Mouse (Mus musculus) adrenal gland, postnatal 25 days (tissue): Measurements from ENCODE around the gene Rtca. TPM values are rescaled to one million over a fixed set of nuclear protein-coding genes. Genes with fewer than 3 reads are reported as not detected.

Experiments
- DNase-seq: peaks from one replicate; pipeline ENCODE4 v3.0.0; 2021; ENCODE audit warnings: mixed read lengths
- long read RNA-seq: library from polyadenylated mRNA; stranded (forward); transcript quantifications from one replicate; pipeline ENCODE4 v2.0.0, GENCODE M21; 2021
- total RNA-seq: library from RNA; stranded (reverse); gene quantifications from 2 replicates; pipeline ENCODE4 v1.2.3, GENCODE M21; 2021

The Rtca gene
- 29.5 and 35.1 TPM in 2 replicates for total RNA-seq
- long read RNA-seq, transcript Rtca-201 (11 exons, 1,594 nt): major isoform, 24 of 30 reads
- long read RNA-seq, partial matches to known transcripts: 3 of 30 reads
- long read RNA-seq, other reads (novel, unspliced or antisense): 3 of 30 reads

DNA sequence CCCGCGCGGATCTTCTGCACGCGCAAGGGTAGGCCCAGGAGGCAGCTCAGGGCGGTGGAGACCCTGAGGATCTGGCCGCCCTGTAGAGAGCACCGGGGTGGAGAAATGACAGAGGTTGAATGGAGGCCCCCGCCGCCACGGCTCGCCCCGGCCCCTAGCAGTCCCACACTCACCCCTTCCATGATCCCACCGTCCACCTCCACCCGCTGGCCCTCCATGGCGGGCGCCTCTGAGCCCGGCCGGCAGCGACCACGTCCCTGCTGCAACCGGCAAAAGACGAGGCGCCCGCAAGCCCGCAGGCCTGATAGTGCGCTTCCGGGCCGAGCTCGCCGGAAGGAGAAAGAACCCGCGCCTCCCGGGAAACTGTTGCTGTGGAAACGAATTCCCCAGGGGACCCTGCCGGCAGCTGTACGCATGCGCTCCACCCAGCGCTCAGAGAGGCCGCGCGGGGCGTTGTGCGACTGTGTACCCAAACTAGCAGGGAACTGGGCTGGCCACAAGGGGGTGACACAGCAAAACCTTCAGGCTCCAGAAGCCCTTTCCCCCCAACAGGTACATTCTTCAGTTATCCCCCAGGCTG, at the start of gene Rtca:
Gene Rtca (minus strand): TSS at position 437 of the 580 bp plus-strand sequence.
- peak; percentile 99 for DNase-seq

DNA sequence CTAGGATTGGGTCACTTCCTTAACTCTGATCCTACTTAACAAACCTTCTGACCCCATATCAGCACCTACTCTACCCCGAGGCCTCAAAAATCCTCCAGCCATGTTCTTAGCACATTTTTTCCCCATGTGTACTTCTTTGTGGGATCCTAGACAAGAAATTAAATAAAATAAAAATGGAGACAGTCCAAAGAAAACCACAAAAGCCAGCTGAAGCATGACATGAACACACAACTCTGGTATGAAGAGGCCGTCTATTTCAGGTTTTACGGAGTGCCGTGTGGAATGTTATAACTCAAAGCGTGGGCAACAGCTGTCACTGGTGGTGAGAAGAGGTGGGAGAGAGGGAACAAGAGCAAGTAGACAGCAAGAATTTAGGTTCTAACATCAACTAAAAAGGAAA, 43.4 kb upstream of the Rtca start:
- DNase-seq: no peak

- no peak for DNase-seq
Measured at GRCm38 (mm10) chr3:116547430-116547829, 39.4 kb upstream of the Rtca start.

- DNase-seq: no peak
Measured at GRCm38 (mm10) chr3:116542532-116542931, 34.5 kb upstream of the Rtca start.

GRCm38 (mm10) chr3:116542070-116542469, 34.1 kb upstream of the Rtca start:
- DNase-seq: no peak

GRCm38 (mm10) chr3:116537200-116537573, 29.2 kb upstream of the Rtca start:
- no peak for DNase-seq

DNA sequence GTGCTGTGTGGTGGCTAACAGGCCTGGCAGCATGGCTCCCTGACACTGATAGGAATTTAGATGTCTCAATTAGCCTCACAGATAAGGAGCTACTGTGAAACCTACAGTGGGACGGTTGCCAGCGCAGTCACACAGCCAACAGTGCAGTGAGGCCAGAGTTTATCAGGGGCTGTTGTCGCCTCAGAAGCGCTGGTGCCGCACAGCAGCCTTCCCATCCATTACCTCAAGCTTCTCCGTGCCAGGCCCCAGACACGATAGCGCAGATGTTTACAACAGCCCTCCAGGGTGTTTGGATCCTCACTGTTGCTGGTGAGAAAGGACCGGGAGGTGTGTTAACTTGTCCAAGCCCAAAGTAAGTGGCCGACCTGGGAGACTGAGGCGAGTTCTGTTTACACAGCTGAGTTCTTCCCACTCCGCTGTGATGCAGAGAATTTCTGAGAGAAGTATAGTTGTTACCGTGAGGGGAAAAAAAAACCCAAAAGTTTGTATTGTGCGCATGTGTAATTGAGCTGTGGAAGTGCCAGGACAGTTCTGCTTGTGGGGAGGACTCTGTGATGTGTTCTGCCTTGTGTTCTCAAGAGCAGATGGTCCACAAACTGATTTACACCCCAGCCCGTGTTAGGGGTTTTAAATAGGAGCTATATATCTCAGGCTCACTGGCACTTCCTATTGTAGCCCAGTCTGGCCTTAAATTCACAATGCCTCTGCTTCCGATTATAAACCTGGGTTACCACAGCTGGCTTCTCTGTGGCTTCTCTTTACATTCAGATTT, 28.6 kb upstream of the Rtca start:
- peak; percentile 8 for DNase-seq

DNA sequence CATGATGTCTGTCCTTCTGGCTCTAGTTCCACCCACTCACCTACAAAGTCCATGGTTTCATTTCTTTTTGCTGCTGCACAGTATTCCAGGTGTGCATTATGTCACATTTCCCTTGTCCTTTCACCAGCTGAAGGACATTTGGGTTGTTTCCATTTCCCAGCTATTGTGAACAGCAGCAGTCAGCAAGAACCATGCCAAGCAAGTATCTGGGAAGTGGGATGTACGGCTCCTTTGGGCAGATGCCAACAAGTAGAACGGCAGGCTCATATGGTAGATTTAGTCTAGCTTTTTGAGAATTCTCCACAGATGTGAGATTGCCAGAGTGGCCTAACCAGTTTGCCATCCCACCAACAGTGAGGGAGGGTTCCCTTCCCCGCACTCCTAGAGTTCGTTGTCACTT, 22.8 kb upstream of the Rtca start:
- DNase-seq: no peak

- no peak for DNase-seq
Measured at GRCm38 (mm10) chr3:116529741-116530140, 21.7 kb upstream of the Rtca start.

GRCm38 (mm10) chr3:116520141-116520761, 12.2 kb upstream of the Rtca start:
- peak; percentile 31 for DNase-seq

DNA sequence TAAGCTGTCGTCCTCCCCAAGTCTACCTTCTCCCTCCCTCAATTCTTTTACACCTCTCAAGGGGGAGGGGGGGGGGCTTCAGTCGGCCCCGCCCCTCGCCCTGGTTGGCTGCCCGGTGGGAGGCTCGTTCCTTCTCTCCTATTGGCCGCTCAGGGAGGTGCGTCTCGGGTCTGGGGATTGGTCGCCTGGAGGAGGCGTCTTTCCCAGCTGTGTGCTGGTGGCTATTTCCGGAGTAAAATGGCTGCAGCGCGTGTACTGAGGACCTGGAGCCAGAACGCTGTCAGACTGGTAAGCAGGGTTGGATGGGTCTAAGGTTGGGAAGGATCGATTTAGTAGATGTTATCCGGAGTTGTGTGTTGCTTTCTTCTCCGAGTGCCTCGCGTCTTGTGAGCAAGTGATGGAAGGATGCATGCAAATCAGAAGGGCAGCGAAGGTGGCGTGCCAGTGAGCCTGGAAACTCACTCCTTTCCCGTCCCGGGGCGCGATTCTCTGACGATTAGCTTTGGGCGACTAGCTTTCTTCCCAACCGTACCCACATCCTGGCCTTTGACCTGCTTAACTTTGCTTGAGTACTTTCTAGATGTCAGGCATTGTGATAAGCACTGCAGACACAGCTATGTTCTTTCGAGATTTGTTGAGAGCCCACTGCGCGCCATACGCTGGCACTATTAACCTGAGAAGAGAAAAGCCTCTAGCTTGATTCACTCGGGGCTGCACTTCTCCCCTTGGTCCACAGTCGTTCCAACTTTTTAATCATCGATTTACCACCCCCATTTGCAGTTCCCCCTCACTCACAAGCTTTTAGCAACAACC, 5.1 kb upstream of the Rtca start, which contains the start of gene Dbt:
Gene Dbt (plus strand): TSS at position 167 of the 813 bp plus-strand sequence.
- DNase-seq: peak; percentile 90

DNA sequence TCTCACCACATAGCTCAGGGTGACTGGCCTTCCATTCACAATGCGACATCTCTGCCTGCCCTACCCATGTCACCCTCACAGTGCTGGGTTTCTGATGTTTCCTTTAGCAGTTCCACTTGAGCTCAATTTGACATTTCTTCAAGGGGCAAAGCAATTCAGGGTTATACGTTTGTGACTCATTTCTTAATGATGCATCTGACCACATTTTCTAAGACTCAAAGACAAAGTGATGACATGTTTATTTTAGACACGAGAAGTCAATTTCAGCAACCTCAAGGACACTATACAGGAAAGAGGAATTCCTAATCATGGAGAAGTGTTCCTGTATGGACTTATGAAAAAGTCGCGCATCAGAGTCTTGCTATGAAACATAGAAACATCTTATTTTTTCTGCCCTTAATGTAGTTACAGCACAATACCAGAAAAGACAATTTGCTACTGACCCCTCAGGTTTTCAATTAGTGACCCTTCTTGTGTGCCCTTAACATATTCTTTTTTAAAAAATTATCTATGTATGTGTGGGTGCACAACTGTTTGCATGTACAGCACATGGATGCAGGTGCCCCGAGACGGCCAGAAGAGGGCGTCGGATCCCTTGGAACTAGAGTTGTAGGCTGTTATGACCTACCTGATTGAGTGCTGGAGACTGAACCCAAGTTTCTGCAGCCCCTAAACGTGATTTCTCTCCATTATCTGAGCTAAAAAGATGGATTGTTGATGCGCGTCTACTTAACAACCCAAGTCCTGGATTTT, 4.3 kb upstream of the Rtca start:
- peak; percentile 28 for DNase-seq

GRCm38 (mm10) chr3:116495671-116496070, 12.3 kb downstream of the Rtca start:
- DNase-seq: no peak

DNA sequence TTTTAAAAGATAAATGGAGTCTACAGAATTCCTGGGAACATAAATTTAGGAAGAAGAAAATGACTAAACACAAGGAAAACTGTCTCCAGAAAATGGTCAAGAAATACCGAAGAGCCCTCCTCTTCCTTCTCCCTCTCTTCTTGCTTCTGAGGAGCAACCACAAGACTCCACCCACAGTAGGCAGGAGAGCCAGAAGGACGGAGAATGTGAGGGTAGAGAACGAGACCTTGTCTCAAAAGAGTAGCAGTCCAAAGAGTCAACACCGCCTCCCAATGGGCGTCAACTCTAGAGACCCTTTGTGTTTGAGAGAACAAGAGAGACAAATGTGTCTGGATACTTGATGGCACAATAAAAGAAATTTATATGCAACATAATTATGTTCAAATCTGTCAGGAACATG, 14.3 kb downstream of the Rtca start:
- no peak for DNase-seq

- no peak for DNase-seq
Measured at GRCm38 (mm10) chr3:116491923-116492454, 16.0 kb downstream of the Rtca start.

DNA sequence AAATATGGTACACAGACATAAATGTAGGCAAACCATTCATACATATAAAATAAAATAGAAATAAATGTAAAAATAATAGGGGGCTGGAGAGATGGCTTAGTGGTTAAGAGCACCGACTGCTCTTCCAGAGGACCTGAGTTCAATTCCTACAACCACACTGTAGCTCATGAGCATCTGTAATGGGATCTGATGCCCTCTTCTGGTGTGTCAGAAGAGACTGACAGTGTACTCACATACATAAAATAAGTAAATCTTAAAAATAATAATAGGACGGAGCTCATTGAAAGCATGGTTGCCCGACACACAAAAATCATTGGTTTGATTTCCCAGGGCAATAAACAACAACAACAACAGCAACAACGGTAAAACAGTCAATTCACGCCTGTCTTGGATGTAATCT, 17.1 kb downstream of the Rtca start:
- DNase-seq: no peak

GRCm38 (mm10) chr3:116483271-116483670, 24.7 kb downstream of the Rtca start:
- DNase-seq: no peak

DNA sequence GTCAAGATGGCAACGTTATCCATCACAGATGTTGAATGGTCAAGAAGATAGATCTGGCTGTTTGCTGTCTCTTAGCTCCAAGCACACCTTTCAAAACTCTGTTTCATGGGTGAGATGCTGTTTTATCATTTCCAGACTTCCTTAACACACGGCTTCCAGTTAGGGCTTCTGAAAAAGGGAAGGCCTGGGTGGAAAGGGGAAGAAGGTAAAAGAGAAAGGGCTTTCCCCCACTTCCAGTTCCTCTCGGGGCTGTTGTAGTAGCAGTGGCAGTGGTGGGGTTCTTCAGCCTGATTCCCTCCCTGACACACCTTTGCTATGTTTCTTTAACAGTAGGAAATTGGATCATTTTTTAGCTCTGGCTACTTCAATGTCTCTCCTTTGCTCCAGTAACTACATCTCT, 25.3 kb downstream of the Rtca start:
- DNase-seq: no peak

DNA sequence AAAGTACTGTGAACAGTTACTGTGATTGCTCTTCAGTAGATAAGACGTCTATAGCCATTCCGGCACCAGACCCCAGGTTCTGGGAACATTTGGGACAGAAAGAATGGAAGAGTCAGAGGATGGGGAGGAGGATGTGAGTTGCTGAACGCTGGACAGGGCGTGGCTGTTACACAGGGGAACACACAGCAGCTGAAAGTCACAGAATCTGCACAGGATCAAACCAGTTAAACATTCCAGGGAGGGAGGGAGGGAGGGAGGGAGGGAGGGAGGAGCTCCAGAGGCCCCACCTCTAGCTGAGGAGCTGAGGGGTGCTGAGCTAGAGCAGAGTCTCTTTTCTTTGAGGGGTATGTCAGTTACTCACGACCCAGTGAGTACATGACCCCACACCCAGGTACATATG, 27.1 kb downstream of the Rtca start:
- no peak for DNase-seq

- no peak for DNase-seq
Measured at GRCm38 (mm10) chr3:116480119-116480518, 27.9 kb downstream of the Rtca start.

DNA sequence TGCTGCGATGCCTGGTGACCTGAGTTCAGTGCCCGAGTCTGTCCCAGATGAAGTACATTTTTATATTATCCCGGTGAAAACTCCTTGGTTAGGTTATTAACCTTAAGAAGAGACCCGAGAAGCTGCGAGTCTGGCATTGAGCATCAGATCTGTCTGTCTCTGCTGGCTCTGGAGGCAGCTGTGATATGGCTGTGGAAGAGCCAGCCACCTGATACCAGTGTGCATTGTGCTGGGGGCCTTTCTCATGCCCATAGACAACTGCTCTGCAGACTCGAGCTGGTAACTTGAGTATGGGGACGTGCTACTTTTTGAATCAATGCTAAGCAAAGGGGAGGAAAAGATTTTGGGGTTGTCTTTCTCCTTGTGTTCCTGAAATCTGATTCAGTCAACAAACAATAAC, 30.7 kb downstream of the Rtca start:
- no peak for DNase-seq
